Comparison of ENCODE assay signal across 23 mouse cellular contexts in genomic region chr2:20913019-20913415, GRCm38 (mm10).
"Had no signal": no experiment of that assay in that cellular context is flagged by ENCODE, and none has a peak within 500 bp of the region (broad histone marks: within the 10 kb centered on the region; RNA-seq: fewer than 3 reads in every experiment).

No protein-coding gene starts in this region.

- H3K27ac ChIP-seq: kidney, postnatal 0 days; limb, embryonic 10.5 days; limb, embryonic 13.5 days; liver, embryonic 14.5 days; macrophage; midbrain, embryonic 12.5 days; midbrain, embryonic 15.5 days; neural tube, embryonic 12.5 days; neural tube, embryonic 15.5 days; stomach, postnatal 0 days had no signal

- H3K27me3 ChIP-seq: limb, embryonic 13.5 days; midbrain, embryonic 12.5 days; midbrain, embryonic 15.5 days; neural tube, embryonic 12.5 days; neural tube, embryonic 15.5 days had no signal

- H3K4me1 ChIP-seq: limb, embryonic 10.5 days; limb, embryonic 13.5 days; midbrain, embryonic 12.5 days; midbrain, embryonic 15.5 days; neural tube, embryonic 12.5 days; neural tube, embryonic 15.5 days had no signal

- H3K4me3 ChIP-seq: layer of hippocampus, adult 2 months; limb, embryonic 10.5 days; limb, embryonic 13.5 days; midbrain, embryonic 12.5 days; midbrain, embryonic 15.5 days; neural tube, embryonic 12.5 days; neural tube, embryonic 15.5 days had no signal

- H3K9ac ChIP-seq: limb, embryonic 13.5 days; liver, embryonic 14.5 days; liver, postnatal 0 days; lung, embryonic 14.5 days; midbrain, embryonic 12.5 days; midbrain, embryonic 15.5 days; neural tube, embryonic 12.5 days; neural tube, embryonic 15.5 days had no signal

- DNase-seq: kidney, postnatal 25 days; layer of hippocampus, adult 9-11 months; liver, postnatal 0 days; lung, embryonic 14.5 days; right cerebral cortex, adult 18-20 months; right cerebral cortex, postnatal 14 days; right cerebral cortex, postnatal 4 days; thymus, adult 2 months; thymus, postnatal 14 days; thymus, postnatal 4 days had no signal

- H3K9me3 ChIP-seq: limb, embryonic 10.5 days; limb, embryonic 13.5 days; midbrain, embryonic 12.5 days; midbrain, embryonic 15.5 days; neural tube, embryonic 12.5 days; neural tube, embryonic 15.5 days had no signal

- ATAC-seq: liver, postnatal 0 days; lung, postnatal 0 days; midbrain, embryonic 15.5 days had no signal

- H3K4me2 ChIP-seq: limb, embryonic 13.5 days; liver, embryonic 11.5 days; lung, embryonic 14.5 days; midbrain, embryonic 12.5 days; midbrain, embryonic 15.5 days; neural tube, embryonic 12.5 days; neural tube, embryonic 15.5 days had no signal
